Comparison of ENCODE assay signal across 15 mouse cellular contexts in the genomic region with DNA sequence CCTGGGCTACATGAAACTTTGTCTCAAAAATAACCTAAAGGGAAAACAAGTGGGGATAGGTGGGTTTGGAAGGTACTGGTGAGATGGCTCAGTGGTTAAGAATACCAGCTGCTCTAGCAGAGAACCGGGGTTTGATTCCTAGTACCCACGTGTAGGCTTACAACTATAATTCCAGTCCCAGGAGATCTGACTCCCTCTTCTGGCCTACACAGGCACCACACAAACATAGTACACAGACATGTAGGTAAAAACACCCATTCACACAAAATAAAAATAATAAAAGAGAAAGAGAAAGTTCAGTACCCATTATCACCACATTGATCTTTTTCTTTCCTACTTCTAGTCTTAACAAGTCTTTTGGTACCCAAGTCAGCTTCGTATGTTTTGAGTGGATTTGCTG. TPM values are rescaled to one million over a fixed set of nuclear protein-coding genes. Genes with fewer than 3 reads are reported as not detected.
"Had no signal": no experiment of that assay in that cellular context is flagged by ENCODE, and none has a peak within 500 bp of the region (broad histone marks: within the 10 kb centered on the region; RNA-seq: fewer than 3 reads in every experiment).

No protein-coding gene starts in this region.

- H3K27ac ChIP-seq: limb, embryonic 12.5 days; liver, embryonic 13.5 days; lung, embryonic 15.5 days; midbrain, embryonic 10.5 days; midbrain, embryonic 15.5 days; neural tube, embryonic 13.5 days had no signal

- H3K9ac ChIP-seq: limb, embryonic 12.5 days; liver, embryonic 13.5 days; liver, postnatal 0 days; lung, embryonic 15.5 days; midbrain, embryonic 15.5 days; neural tube, embryonic 13.5 days had no signal

- H3K9me3 ChIP-seq: limb, embryonic 12.5 days; liver, embryonic 13.5 days; lung, embryonic 15.5 days; midbrain, embryonic 10.5 days; midbrain, embryonic 15.5 days; neural tube, embryonic 13.5 days had no signal

- H3K27me3 ChIP-seq: liver, embryonic 13.5 days; midbrain, embryonic 15.5 days had no signal

- H3K36me3 ChIP-seq: limb, embryonic 12.5 days; liver, embryonic 13.5 days; lung, embryonic 15.5 days; midbrain, embryonic 10.5 days; midbrain, embryonic 15.5 days; neural tube, embryonic 13.5 days had no signal

- H3K4me3 ChIP-seq: limb, embryonic 12.5 days; liver, embryonic 13.5 days; lung, embryonic 15.5 days; midbrain, embryonic 10.5 days; midbrain, embryonic 15.5 days; neural tube, embryonic 13.5 days had no signal

- H3K4me1 ChIP-seq: limb, embryonic 12.5 days; liver, embryonic 13.5 days; midbrain, embryonic 10.5 days; midbrain, embryonic 15.5 days; neural tube, embryonic 13.5 days had no signal

- DNase-seq: kidney, adult 8-10 months; liver; liver, embryonic 13.5 days; liver, postnatal 0 days; lung, postnatal 36 days; right cerebral cortex, adult 18-20 months; right cerebral cortex, postnatal 25 days; thymus, adult 18-20 months; thymus, postnatal 14 days had no signal

RNA-seq across cellular contexts. Expression of a gene that starts 6.0 kb away (rescaled TPM):
- total RNA-seq: megakaryocyte, adult 5-6 weeks had no signal
